Mouse (Mus musculus): ENCODE measurements around the gene Gm38431. TPM values are rescaled to one million over a fixed set of nuclear protein-coding genes. Genes with fewer than 3 reads are reported as not detected.
"Not testable (repeated sequence)": the region's sequence is repeated elsewhere in the genome, so short reads cannot be mapped to it uniquely, and the experiment has no call there.

Gm38431 gene
- polyA plus RNA-seq, 1 experiment, result 0.90 TPM

DNA sequence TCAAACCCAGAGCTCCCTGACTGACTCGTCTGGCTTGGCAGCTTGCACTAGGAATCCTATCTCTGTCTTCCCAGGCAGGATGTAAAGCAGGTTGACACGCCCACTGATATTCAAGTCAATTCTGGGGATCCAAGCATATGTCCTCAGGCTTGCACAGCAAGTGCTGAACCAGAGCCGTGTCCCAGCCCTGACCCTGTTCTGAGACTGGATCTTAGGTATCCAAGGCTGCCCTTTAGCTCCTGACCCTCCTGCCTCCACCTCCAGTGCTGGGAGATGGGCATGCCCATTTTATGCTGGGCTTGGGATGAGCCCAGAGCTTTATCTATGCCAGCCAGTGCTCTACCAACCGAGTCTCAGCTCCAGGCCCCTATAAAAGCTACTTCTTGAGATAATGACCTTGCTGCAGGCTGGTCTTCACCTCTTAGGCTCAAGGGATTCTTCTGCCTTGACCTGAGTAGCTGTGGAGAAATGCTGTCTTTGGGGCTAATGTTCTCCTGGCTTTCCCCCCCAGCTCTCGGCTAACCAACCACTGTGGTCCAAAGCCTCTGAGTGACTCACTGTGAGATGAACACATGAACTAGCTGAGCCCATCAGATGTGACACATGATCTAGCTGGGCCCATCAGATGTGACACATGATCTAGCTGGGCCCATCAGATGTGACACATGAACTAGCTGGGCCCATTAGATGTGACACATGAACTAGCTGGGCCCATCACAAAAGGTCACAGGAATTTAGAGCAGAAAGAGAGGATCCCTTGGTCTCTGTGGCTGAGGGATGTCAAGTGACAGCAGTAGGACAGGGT lies 14.2 kb upstream of the Gm38431 start:
- DNase-seq (ENCODE audit: low read depth), result no peak

DNA sequence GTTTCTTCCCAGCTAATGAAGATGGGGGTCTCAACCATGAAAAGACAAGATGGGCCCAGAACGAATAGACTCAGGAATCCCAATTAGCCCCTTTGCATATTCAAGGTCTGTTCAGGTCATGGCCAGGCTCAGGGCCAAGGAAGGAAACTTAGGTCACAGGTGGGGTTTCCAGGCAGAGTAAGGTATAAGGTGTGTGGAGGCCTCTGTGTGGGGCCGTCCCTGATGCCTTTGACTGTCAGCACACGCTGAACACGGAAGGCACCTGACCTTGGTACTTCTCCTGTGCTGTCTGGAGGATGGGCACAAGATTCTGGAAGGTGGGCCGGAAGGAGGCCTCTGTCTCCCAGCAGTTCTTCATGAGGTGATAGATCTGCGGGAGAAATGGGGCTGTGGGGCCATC lies 13.0 kb upstream of the Gm38431 start:
- no peak for DNase-seq (ENCODE audit: low read depth)

DNA sequence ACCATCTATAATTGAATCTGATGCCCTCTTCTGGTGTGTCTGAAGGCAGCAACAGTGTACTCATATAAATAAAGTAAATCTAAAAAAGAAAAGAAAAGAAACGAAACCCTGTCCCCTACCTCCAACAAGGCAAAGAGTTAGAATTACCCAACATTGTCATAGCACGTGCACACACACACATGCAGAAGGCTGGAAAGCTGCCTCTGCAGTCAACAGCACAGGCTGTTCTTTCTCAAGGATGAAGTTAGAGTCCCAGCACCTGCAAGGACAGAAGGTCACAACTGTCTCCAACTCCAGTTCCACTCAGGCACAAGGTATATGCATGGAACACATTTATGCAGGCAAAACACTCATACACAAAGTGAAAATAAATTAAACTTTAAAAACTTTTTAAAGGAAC lies 10.3 kb upstream of the Gm38431 start:
- no peak for DNase-seq (ENCODE audit: low read depth)

DNA sequence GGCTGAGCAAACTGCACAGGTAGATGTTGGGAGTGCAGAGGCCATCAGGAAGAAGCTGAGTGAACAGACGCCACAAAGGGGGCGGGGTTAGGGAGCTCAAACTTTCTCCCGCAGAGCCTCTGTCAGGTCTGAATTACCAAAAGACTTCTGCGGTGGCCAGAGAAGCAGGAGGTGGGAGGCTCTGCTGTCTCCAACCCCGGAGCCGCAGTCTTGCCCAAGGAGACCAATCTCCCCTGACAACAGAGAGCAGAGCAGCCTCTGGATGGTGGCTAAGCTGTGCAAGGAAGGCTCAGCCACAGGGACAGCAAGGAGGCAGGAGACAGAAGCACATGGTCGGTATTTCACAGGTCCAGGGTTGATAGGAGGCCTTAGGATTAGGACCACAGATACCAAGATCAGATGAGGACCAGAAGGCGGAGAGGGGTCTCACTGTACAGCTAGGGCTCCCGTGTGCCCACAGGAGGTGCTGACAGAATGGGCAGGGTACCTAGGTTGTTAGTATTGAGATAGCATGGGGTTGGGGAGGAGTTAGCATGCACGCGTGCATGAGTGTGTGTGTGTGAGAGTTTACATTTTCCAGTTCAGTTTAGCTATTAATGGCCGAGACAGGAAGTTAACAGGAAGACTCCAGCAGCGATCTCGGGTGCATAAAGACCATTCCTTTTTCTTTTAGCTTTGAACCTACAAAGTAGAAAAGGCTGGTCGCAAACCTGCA lies 8.8 kb upstream of the Gm38431 start:
- DNase-seq (ENCODE audit: low read depth), result no peak

DNA sequence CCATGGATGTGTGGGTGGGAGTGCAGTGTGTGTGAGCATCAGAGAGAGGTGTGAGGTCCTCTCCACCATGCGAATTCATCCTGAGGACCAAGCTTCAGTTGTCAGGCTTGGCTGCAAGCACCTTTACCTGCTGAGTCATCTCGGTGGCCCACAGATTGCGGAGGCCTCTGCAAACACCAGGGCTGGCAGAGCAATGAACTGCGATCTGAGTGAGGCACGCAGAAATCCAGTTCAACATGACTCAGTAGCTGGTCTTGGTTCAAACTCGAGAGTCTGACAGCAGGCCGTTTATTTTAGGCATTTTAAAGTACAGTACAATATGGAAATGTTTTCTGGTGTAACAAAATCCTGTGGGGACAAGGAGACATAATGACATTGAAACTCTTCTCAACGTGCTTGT lies 6.0 kb upstream of the Gm38431 start:
- DNase-seq (ENCODE audit: low read depth), result no peak

DNA sequence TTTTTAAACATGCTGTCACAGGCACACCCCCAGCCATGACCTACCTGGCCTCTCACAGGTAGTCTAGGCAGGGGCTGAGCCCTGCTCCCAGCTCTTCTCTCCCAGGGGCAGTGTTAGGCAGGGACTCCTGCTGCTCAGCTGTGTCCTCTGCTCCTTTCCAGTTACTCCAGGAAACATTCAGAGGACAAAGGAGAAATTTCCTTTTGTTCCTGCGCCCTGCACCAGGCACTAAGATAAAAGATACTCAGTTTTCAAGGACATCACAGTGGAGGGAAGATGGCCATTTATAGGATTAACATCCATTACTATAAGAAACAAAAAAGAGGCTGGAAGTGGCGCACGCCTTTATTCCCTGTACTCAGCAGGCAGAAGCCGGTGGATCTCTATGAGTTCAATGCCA lies 4.2 kb upstream of the Gm38431 start:
- DNase-seq (ENCODE audit: low read depth), result no peak

DNA sequence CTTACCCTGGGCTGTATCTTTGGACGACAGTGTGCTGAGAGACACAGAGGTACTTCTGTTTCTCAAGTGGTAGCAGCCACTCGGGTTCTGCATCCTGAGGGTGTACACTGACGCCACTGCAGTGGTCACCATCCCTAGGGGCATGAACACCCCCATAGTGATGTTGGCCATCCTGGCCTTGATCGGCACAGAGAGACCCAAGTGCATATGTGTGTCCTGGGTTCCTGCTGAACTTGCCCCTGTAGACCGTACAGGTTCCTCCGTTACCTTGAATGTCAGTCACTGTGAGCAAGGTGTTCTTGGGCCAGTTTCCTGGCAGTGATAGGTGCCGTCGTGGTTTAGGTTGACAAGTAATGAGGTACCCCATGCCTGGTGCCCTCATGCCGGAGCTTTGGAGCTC lies 1.6 kb upstream of the Gm38431 start:
- DNase-seq (ENCODE audit: low read depth), result no peak

DNA sequence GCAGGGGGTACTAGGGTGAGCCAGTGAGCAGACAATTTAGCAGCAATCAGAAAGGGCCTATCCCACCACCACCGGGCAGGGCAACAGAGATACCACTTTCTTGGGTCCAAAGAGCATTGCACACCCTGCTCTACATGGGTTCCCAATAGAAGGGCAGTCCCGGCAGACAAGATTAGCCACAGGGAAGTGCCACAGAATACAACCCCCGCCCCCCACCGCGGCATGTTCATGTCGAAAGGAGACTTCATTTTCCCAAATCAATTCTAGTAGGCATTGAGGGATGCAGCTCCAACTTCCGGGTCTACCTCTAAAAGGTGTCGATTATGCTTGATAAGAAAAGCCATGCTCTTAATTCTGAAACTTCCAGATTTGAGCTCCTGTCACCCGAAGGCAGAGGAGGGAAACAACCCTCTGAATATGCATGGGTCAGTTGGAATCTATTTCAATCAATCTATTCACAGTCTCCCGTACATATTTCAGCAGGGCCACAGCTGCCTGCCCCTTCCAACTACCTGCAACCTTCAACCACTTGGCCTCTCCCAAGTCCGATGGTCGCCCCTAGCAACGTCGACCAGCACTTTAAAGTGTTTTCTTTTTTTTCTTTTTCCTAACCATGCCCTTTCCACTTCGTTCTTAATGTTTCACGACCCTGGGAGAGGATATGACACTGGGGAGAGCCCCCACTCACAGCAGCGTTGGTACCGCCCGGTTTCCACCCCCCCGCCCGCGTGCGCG lies 658 bp downstream of the Gm38431 start:
- DNase-seq (ENCODE audit: low read depth), result no peak

DNA sequence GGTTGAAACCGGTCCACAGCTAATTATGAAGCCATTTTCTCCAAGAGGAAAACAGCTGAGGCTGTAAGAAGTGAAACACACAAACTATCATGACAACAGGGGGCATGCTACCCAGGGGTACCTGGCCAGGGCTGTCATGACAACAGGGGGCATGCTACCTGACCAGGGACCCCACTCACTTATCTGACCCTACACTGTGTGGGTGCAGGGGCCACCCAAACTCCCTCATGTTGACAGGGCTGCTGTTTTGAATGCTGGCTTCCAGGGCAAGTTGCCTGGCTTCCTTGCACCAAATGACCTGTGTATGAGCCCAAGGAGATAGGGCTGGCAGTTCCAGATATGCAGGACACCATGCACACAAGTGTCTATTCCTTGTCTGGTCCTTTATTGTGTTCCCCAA lies 1.3 kb downstream of the Gm38431 start:
- no peak for DNase-seq (ENCODE audit: low read depth)

DNA sequence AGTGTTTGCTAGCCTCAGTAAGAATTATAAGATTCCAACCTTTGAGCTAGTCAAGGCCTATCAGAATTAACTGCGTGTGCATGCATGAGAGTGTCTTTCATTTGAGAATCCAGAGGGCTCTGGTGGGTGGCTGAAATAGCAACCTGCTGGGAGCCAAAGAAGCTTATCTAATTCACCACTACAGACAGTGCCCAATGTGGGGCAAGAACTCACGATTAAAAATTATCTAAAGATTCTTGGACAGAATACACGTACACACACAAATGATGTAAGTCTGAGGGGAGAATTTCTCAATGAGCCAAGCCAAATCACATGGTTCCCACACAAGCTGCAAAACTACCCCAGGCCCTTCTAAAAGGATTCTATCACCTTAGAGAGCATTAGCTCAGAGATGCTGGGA lies 8.5 kb downstream of the Gm38431 start:
- DNase-seq (ENCODE audit: low read depth), result no peak

DNA sequence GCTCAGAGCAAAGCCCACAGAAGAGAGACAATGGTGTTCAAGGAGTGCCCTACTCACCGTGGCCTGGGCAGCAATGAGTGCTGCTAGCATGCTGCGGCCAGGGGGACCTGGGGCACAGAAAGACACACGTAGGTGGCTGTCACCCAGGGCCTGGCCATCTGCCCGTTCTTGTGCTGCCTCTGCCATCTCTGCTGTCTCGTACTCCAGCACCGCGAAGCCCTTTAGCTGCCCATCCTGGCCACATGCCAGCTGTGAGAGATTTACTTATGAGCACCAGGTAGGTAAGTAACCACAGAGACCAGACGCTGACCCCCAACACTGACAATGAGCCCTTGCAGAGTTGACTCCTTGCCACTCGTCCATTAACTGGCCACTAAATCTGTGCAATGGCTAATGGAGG lies 10.7 kb downstream of the Gm38431 start:
- no peak for DNase-seq (ENCODE audit: low read depth)

DNA sequence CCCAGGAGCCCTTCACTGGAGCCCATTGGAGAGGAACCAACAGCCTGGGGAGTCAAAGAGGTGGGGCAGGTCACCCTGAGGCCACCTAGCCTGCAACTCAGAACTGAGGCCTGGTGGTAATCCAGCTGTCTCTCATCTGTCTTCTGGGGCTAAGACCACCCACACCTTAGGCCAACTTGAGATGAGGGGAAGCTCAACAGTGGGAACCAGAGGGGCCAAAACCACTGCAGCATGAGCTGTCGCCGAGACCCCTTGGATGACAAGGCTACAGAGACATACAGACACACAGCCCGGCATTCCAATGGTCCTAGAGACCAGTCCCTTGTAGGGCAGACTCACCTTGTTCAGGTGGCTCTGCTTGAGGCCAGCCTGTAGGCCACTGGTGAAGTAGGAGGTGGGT lies 16.2 kb downstream of the Gm38431 start:
- no peak for DNase-seq (ENCODE audit: low read depth)

DNA sequence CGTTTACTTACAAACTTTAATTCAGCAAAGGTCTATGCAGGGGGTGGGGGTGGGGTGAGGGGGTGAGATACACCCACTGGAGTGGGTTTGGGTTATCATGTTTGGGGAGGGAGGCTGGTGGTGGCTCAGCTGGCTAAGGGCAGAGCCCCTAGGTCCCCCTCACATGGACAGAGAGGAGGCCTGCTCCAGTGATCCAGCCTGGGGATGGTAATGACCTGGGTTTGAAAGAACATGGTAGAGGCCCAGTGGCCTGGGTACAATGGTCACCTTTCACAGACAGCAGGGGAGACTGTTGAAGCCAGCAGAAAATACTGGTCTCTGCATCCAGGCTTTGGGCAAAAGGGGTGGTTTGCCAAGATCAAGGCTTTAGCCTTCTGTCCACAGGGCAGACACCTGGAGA lies 17.6 kb downstream of the Gm38431 start:
- no peak for DNase-seq (ENCODE audit: low read depth)

DNA sequence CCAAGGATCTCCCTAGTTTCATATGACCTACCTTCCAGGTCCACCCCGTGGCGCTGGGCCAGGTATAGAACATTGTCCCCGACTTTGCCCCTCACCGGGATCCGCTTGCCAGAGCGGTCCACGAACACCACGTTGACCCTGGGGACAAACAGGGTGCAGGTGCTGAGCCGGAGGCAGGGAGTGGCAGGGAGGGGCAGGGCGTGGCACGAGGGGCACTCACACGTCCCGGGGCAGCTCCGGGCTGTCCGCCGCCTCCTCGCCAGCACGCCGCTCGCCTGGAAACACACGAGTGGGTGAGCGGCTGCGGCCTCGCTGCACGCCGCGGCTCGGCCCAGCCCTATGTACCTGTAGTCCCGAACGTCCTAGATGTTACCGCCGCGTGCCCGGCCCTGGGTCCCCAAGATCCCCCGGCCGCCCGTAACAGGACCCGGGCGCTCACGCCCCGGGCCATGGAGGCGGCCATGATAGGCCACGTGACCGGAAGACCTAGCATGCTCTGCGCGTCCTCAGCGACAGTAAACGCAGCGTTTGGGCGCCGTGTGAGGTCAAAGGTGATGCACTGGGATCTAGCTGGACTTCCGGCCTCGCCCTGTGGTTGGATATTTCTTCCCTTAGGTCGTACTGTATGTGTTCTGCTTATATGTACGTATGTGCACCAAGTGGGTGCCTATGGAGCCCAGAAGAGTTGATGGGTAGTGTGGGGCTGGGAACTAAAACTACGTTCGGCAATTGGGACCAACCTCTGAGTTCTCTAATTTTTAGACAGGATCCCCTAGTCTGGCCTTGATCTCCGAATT lies 18.6 kb downstream of the Gm38431 start, which contains the start of the genes Gm49373 and Fdx1l:
Gene Gm49373, minus strand, starts transcription at position 53 of the 797 bp plus-strand sequence.
Gene Fdx1l, minus strand, starts transcription at position 571 of the 797 bp plus-strand sequence.
- DNase-seq (ENCODE audit: low read depth), result no peak

DNA sequence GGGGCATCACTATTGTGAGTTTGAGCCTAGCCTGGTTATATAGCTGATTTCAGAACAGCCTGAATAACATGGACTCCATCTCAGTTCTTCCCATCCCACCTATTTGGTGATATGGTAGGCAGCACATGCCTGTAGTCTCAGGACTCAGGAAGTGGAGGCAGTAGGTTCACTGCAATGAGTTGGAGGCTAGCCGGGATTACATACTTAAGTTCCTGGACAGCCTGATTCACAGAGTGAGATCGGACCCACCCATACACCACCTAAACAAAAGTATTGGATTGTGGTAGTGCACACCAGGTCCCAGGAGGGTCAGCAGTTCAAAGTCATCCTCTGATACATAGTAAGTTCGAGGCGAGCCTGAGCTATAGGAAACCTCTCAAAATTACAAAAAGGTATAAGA lies 19.2 kb downstream of the Gm38431 start:
- no peak for DNase-seq (ENCODE audit: low read depth)

DNA sequence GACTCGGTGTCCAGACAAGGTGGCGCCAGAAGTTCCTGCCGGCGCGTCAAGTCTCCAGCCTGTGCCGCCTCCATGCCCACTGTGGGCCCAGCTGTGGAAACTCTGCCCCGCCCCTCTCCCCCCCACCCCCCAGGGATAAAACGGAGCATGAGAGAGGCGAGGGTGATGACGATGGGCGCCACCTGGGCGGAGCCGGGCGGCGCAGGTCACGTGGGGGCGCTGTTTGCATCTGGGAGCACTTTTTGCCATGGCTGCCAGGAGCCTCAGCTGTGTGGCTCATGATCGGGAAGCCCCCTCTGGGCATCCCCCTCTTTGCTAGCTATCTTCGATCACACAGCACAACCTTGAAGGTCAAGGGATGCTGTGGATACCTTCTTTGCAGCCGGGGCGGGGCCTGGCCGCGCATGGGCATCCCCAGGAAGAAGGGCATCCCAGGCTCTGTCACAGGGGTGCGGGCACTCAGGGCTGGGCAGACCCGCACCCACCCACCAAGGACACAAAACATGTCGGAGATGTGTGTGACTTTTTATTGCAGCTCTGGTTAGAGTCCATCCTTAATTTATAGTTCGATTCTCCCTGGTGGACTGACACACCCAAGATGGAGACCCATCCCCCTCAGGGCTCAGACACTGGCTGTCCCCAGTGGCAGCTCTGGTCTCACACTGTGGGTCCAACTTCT lies 24.7 kb downstream of the Gm38431 start, which contains the start of gene Zglp1:
Gene Zglp1, minus strand, starts transcription at position 88 of the 679 bp plus-strand sequence.
- DNase-seq (ENCODE audit: low read depth), result no peak

DNA sequence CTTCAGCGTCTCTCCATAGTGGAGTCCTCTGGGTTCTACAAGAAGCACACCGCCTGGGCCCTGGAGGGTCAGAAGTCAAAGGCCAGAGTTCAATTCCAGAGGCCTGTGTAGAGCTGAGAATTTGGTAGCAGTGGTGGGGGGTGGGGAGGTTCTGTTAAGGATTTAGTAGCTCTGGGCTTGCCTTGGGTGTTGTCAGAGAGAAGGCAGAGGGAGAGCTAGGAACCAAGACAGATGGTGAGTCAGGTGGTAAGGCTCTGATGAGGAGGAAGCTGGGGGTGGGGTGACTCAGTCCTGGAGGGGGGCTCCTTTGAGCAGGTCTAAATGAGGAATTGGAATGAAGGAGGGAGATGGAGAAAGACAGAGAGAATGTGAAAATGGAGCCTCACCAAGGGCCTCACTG lies 28.9 kb downstream of the Gm38431 start:
- DNase-seq (ENCODE audit: low read depth), result no peak

DNA sequence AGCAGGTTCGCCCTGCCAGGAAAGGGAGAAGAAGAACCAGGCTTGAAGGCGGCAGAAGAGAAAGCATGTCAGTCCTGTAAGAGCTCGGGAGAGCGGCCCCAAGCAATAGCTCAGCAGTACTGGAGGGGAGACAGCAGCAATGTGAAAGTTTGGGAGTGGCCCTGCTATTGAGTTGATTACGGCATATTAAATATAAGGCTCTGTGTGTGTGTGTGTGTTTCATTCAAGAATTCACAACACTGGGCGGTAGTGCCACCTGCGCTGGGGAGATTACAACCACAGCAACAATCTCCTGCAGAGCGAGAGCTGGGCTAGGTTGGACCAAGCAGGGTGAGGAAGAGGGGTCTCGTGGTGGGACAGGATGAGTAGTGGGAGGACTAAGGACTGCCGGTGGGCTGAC lies 40.2 kb downstream of the Gm38431 start:
- no peak for DNase-seq (ENCODE audit: low read depth)

DNA sequence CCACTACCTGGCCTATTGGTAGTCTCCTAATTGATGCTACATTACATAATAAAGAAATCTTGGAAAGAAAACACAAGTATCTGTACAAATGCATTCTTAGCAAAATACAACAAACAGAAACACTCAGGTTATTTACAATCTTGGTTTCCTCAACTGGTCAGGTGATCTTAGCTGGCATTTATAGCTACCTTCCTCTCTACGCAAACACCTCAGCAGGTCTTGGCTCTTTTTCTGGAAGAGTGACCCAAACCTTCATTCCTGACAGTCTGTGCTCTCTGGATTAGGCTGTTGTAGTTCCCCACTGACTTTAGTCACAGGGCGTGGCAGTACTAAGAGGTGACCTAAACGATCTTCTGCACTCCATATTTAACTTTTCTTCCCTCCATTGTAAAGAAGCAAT lies 46.6 kb downstream of the Gm38431 start:
- no peak for DNase-seq (ENCODE audit: low read depth)

DNA sequence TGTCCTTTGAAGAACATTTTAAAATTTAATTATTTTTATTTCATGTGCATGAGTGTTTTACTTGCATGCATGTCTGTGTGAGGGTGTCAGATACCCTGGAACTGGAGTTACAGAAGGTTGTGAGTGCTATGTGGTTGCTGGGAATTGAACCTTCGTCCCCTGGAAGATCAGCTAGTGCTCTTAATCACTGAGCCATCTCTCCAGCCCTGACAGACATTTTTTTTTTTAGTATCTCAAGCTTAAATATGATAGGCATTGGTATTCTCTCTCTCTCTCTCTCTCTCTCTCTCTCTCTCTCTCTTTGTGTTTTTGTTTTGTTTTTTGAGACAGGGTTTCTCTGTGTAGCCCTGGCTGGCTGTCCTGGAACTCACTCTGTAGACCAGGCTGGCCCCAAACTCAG lies 47.0 kb downstream of the Gm38431 start:
- DNase-seq (ENCODE audit: low read depth), result not testable (repeated sequence)

DNA sequence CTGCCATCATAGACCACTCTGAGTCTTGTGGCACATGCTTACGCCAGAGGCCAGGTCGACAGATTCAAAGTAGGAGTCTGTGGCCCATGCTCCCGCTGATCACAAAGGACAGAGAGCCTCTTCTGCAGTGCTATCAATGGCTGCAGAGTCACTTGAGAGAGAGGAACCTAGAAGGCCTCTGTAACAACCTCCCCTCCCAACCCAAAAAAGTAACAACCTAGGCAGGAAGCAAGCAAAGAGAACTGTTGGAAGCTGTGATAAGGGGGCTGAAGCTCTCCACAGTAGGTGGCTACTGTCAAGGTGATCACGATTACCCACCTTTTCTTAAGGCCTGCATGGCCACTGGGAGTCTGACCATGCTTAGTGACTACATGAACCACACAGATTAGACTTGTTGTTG lies 48.2 kb downstream of the Gm38431 start:
- no peak for DNase-seq (ENCODE audit: low read depth)
